In genomic region chr12:84011251-84012040, GRCm38 (mm10) we compare ENCODE assay signal across 8 mouse cellular contexts. TPM values are rescaled to one million over a fixed set of nuclear protein-coding genes. Genes with fewer than 3 reads are reported as not detected.
DNase-seq lines count a peak whose midpoint lies in the region; ATAC-seq lines count a peak whose summit lies in the region.

No protein-coding gene starts in this region.

- H3K4me3 ChIP-seq in limb, embryonic 13.5 days = 0 out of 2 replicates have a peak overlapping the region, but pooled peaks have one; percentile 10
- peak overlapping the region; percentile 50 for H3K4me3 ChIP-seq in midbrain, embryonic 15.5 days
- H3K4me3 ChIP-seq in stomach, embryonic 16.5 days (replicated peaks; ENCODE audit: low read length) = peak overlapping the region; percentile 8; the same call in 1 of the 2 replicates

- peaks cover 30% of the 10 kb centered on the region for H3K4me1 ChIP-seq in limb, embryonic 13.5 days
- peaks cover 24% of the 10 kb centered on the region for H3K4me1 ChIP-seq in midbrain, embryonic 15.5 days
- no peaks in the 10 kb centered on the region for H3K4me1 ChIP-seq in stomach, embryonic 16.5 days (ENCODE audit: control insufficient read depth, insufficient read depth, low read length)

- peak; percentile 34; the same call in 1 of the 2 replicates for ATAC-seq in limb, embryonic 13.5 days (ENCODE audit: low FRiP score, low read depth)
- peak; percentile 84 for ATAC-seq in midbrain, embryonic 15.5 days (replicated peaks)
- no peak for ATAC-seq in stomach, embryonic 16.5 days (ENCODE audit: insufficient read depth, low FRiP score)
- ATAC-seq in erythroblast, adult 5-6 weeks (replicated peaks; ENCODE audit: low FRiP score, poor library complexity, severe bottlenecking) = no peak

- peak overlapping the region; percentile 63 for H3K4me2 ChIP-seq in limb, embryonic 13.5 days (replicated peaks)
- peak overlapping the region; percentile 40 for H3K4me2 ChIP-seq in midbrain, embryonic 15.5 days
- H3K4me2 ChIP-seq in stomach, embryonic 16.5 days (ENCODE audit: low read depth, low read length) = peak overlapping the region; percentile 0; the same call in 1 of the 2 replicates

- H3K27ac ChIP-seq in limb, embryonic 13.5 days = no peak overlapping the region
- H3K27ac ChIP-seq in midbrain, embryonic 15.5 days = peak overlapping the region; percentile 57
- no peak overlapping the region for H3K27ac ChIP-seq in stomach, embryonic 16.5 days (ENCODE audit: low read length)

- peak; percentile 88 for DNase-seq in adrenal gland, postnatal 10 days
- peak; percentile 35 for DNase-seq in embryo, embryonic 11.5 days (ENCODE audit: low read depth, low spot score)
- peak; percentile 54 to 60 for DNase-seq in heart, adult 9 months (ENCODE audit: low spot score in 2 of 2)
- DNase-seq in kidney, adult 9 months = peak; percentile 98

- H3K9me3 ChIP-seq in limb, embryonic 13.5 days = no peaks in the 10 kb centered on the region
- no peaks in the 10 kb centered on the region for H3K9me3 ChIP-seq in midbrain, embryonic 15.5 days
- no peaks in the 10 kb centered on the region for H3K9me3 ChIP-seq in stomach, embryonic 16.5 days (replicated peaks; ENCODE audit: control insufficient read depth, low read length)

- no peaks in the 10 kb centered on the region for H3K27me3 ChIP-seq in limb, embryonic 13.5 days
- H3K27me3 ChIP-seq in midbrain, embryonic 15.5 days (replicated peaks) = no peaks in the 10 kb centered on the region
- no peaks in the 10 kb centered on the region for H3K27me3 ChIP-seq in stomach, embryonic 16.5 days (ENCODE audit: control insufficient read depth, insufficient read depth, low read length)

- H3K9ac ChIP-seq in limb, embryonic 13.5 days = peak overlapping the region; percentile 36; the same call in 1 of the 2 replicates
- H3K9ac ChIP-seq in midbrain, embryonic 15.5 days = peak overlapping the region; percentile 9; the same call in 1 of the 2 replicates
- no peak overlapping the region for H3K9ac ChIP-seq in stomach, embryonic 16.5 days (ENCODE audit: low read length)

- WGBS in limb, embryonic 13.5 days = 61% methylated on average over 12 of the region's 12 CpGs
- WGBS in midbrain, embryonic 15.5 days = 13% methylated on average over 12 of the region's 12 CpGs
- 61% methylated on average over 12 of the region's 12 CpGs for WGBS in stomach, embryonic 16.5 days

- H3K36me3 ChIP-seq in limb, embryonic 13.5 days = peaks cover 8% of the 10 kb centered on the region; the same call in 1 of the 2 replicates
- no peaks in the 10 kb centered on the region for H3K36me3 ChIP-seq in midbrain, embryonic 15.5 days (replicated peaks)
- H3K36me3 ChIP-seq in stomach, embryonic 16.5 days (ENCODE audit: control insufficient read depth, insufficient read depth, low read length) = no peaks in the 10 kb centered on the region

RNA-seq across cellular contexts. Expression of gene Acot1, which starts 2.2 kb away (rescaled TPM):
- total RNA-seq in adrenal gland, postnatal 10 days (2021) = 10 to 100 TPM; 19.9 to 20.0 TPM
- 33.7 and 38.6 TPM in 2 replicates for polyA plus RNA-seq in limb, embryonic 13.5 days (2015; fragmentation: Nextera tagmentation; extraction: Ambion mirVana)
- polyA plus RNA-seq in midbrain, embryonic 15.5 days (2015; fragmentation: Nextera tagmentation; extraction: Ambion mirVana) = 69.7 and 83.0 TPM in 2 replicates
- polyA plus RNA-seq in stomach, embryonic 16.5 days (2015; fragmentation: Nextera tagmentation; extraction: Ambion mirVana) = 37.4 and 48.4 TPM in 2 replicates
- total RNA-seq in erythroblast, adult 5-6 weeks (2015; ENCODE audit: low replicate concordance) = not detected in 2 replicates
- 2.4 TPM in 1 of 2 replicates, not detected in the other for total RNA-seq in erythroblast, adult 5-6 weeks (2017; ENCODE audit: low replicate concordance)

RNA-seq across cellular contexts. Expression of gene Acot2, which starts 23.8 kb away (rescaled TPM):
- total RNA-seq in adrenal gland, postnatal 10 days (2021) = 10 to 100 TPM; 52.7 to 57.5 TPM
- polyA plus RNA-seq in limb, embryonic 13.5 days (2015; fragmentation: Nextera tagmentation; extraction: Ambion mirVana) = 21.1 and 25.0 TPM in 2 replicates
- polyA plus RNA-seq in midbrain, embryonic 15.5 days (2015; fragmentation: Nextera tagmentation; extraction: Ambion mirVana) = 11.8 and 13.4 TPM in 2 replicates
- 23.7 and 24.9 TPM in 2 replicates for polyA plus RNA-seq in stomach, embryonic 16.5 days (2015; fragmentation: Nextera tagmentation; extraction: Ambion mirVana)
- 2.3 and 4.4 TPM in 2 replicates for total RNA-seq in erythroblast, adult 5-6 weeks (2015; ENCODE audit: low replicate concordance)
- 1.5 and 3.5 TPM in 2 replicates for total RNA-seq in erythroblast, adult 5-6 weeks (2017; ENCODE audit: low replicate concordance)

RNA-seq across cellular contexts. Expression of gene Acot4, which starts 26.7 kb away (rescaled TPM):
- total RNA-seq in adrenal gland, postnatal 10 days (2021) = 1 to 10 TPM; 6.2 to 7.8 TPM
- 0.23 and 0.63 TPM in 2 replicates for polyA plus RNA-seq in limb, embryonic 13.5 days (2015; fragmentation: Nextera tagmentation; extraction: Ambion mirVana)
- 0.27 and 0.71 TPM in 2 replicates for polyA plus RNA-seq in midbrain, embryonic 15.5 days (2015; fragmentation: Nextera tagmentation; extraction: Ambion mirVana)
- 1.7 and 2.2 TPM in 2 replicates for polyA plus RNA-seq in stomach, embryonic 16.5 days (2015; fragmentation: Nextera tagmentation; extraction: Ambion mirVana)
- total RNA-seq in erythroblast, adult 5-6 weeks (2015; ENCODE audit: low replicate concordance) = not detected in 2 replicates
- not detected in 2 replicates for total RNA-seq in erythroblast, adult 5-6 weeks (2017; ENCODE audit: low replicate concordance)

RNA-seq across cellular contexts. Expression of gene Heatr4, which starts 26.8 kb away (rescaled TPM):
- total RNA-seq in adrenal gland, postnatal 10 days (2021) = not detected
- polyA plus RNA-seq in limb, embryonic 13.5 days (2015; fragmentation: Nextera tagmentation; extraction: Ambion mirVana) = not detected in 2 replicates
- 0.09 TPM in 1 of 2 replicates, not detected in the other for polyA plus RNA-seq in midbrain, embryonic 15.5 days (2015; fragmentation: Nextera tagmentation; extraction: Ambion mirVana)
- polyA plus RNA-seq in stomach, embryonic 16.5 days (2015; fragmentation: Nextera tagmentation; extraction: Ambion mirVana) = 0.05 and 0.10 TPM in 2 replicates
- total RNA-seq in erythroblast, adult 5-6 weeks (2015; ENCODE audit: low replicate concordance) = not detected in 2 replicates
- not detected in 2 replicates for total RNA-seq in erythroblast, adult 5-6 weeks (2017; ENCODE audit: low replicate concordance)

RNA-seq across cellular contexts. Expression of gene Gm49366, which starts 27.3 kb away (rescaled TPM):
- total RNA-seq in adrenal gland, postnatal 10 days (2021) = not detected
- polyA plus RNA-seq in limb, embryonic 13.5 days (2015; fragmentation: Nextera tagmentation; extraction: Ambion mirVana) = not detected in 2 replicates
- polyA plus RNA-seq in midbrain, embryonic 15.5 days (2015; fragmentation: Nextera tagmentation; extraction: Ambion mirVana) = not detected in 2 replicates
- not detected in 2 replicates for polyA plus RNA-seq in stomach, embryonic 16.5 days (2015; fragmentation: Nextera tagmentation; extraction: Ambion mirVana)
- not detected in 2 replicates for total RNA-seq in erythroblast, adult 5-6 weeks (2015; ENCODE audit: low replicate concordance)
- not detected in 2 replicates for total RNA-seq in erythroblast, adult 5-6 weeks (2017; ENCODE audit: low replicate concordance)

Comparison
In these comparisons a context has a peak if more than half of its experiments do, and no peak if none do; other contexts are left out.
1. DNase-seq: peak in every context shown above with its lines; median percentile 98 in kidney, adult 9 months; 88 in adrenal gland, postnatal 10 days; 57 in heart, adult 9 months; 35 in embryo, embryonic 11.5 days.
2. ATAC-seq: peak in limb, embryonic 13.5 days (single experiment) and midbrain, embryonic 15.5 days (single experiment); none in stomach, embryonic 16.5 days (single experiment) and erythroblast, adult 5-6 weeks (single experiment).
3. H3K4me2 ChIP-seq: peak in every context shown above with its lines; median percentile 63 in limb, embryonic 13.5 days; 40 in midbrain, embryonic 15.5 days; 0 in stomach, embryonic 16.5 days.
4. Peak in every context shown above with its lines, with median percentiles within 50 percentile points of each other: H3K4me3 ChIP-seq.